Mouse (Mus musculus) kidney, adult 9 months (tissue): ENCODE measurements around the gene Ccdc62.

ENCODE experiments used
- DNase-seq: peaks from one replicate; pipeline ENCODE4 v3.0.0; 2022

The Ccdc62 gene

GRCm38 (mm10) chr5:124004356-124005150 lies 74.1 kb downstream of the Ccdc62 start:
- peak; percentile 89 for DNase-seq

- DNase-seq, result no peak
These were observed 74.6 kb downstream of the Ccdc62 start for GRCm38 (mm10) chr5:124005151-124005500.

GRCm38 (mm10) chr5:124005591-124005990 lies 75.1 kb downstream of the Ccdc62 start:
- DNase-seq, result no peak

- DNase-seq, result no peak
These were observed 75.8 kb downstream of the Ccdc62 start for GRCm38 (mm10) chr5:124006082-124006873.

- peak; percentile 81 for DNase-seq
These were observed 76.5 kb downstream of the Ccdc62 start for GRCm38 (mm10) chr5:124006891-124007491.

- no peak for DNase-seq
These were observed 79.6 kb downstream of the Ccdc62 start for GRCm38 (mm10) chr5:124010077-124010476.

- no peak for DNase-seq
These were observed 80.6 kb downstream of the Ccdc62 start for GRCm38 (mm10) chr5:124010910-124011655.

GRCm38 (mm10) chr5:124011927-124012326 lies 81.4 kb downstream of the Ccdc62 start:
- DNase-seq, result no peak

GRCm38 (mm10) chr5:124012885-124013284 lies 82.4 kb downstream of the Ccdc62 start:
- no peak for DNase-seq

GRCm38 (mm10) chr5:124013747-124014146 lies 83.3 kb downstream of the Ccdc62 start:
- DNase-seq, result no peak

- DNase-seq, result no peak
These were observed 83.7 kb downstream of the Ccdc62 start for GRCm38 (mm10) chr5:124014180-124014579.

GRCm38 (mm10) chr5:124014791-124015251 lies 84.3 kb downstream of the Ccdc62 start:
- peak; percentile 69 for DNase-seq

GRCm38 (mm10) chr5:124015727-124016126 lies 85.2 kb downstream of the Ccdc62 start:
- DNase-seq, result no peak

GRCm38 (mm10) chr5:124016291-124016821 lies 85.9 kb downstream of the Ccdc62 start:
- no peak for DNase-seq

GRCm38 (mm10) chr5:124017941-124018340 lies 87.5 kb downstream of the Ccdc62 start:
- no peak for DNase-seq

- no peak for DNase-seq
These were observed 88.2 kb downstream of the Ccdc62 start for GRCm38 (mm10) chr5:124018651-124019050.
